Mouse (Mus musculus) cortical plate, adult 2 months (tissue): Measurements from ENCODE around the gene Lsmem1. TPM values are rescaled to one million over a fixed set of nuclear protein-coding genes. Genes with fewer than 3 reads are reported as not detected.

Experiments
- H3K27ac ChIP-seq: fragments of 200-500 bp; 2 replicates; pipeline ENCODE4 v1.5.1; 2012; ENCODE audit warnings: low read length, control low read depth, inconsistent platforms; ENCODE audit not compliant: insufficient read depth
- H3K4me1 ChIP-seq: fragments of 200-500 bp; 2 replicates; pipeline ENCODE4 v1.6.1; 2011; ENCODE audit warnings: low read length; ENCODE audit not compliant: control insufficient read depth, insufficient read depth
- H3K4me3 ChIP-seq: fragments of 200-500 bp; 2 replicates; pipeline ENCODE4 v1.5.1; 2011; ENCODE audit warnings: mild to moderate bottlenecking, low read length, control low read depth; ENCODE audit not compliant: insufficient read depth
- CTCF ChIP-seq: fragments of 200-500 bp; IDR thresholded peaks from 2 replicates; pipeline ENCODE4 v1.5.1; 2011; ENCODE audit warnings: mild to moderate bottlenecking, control low read depth, low read length; ENCODE audit not compliant: insufficient read depth; ENCODE audit errors: extremely low read depth
- POLR2A ChIP-seq: fragments of 200-500 bp; IDR thresholded peaks from 2 replicates; pipeline ENCODE4 v1.6.1; 2011; ENCODE audit warnings: mild to moderate bottlenecking, low read length, control low read depth; ENCODE audit not compliant: insufficient read depth; ENCODE audit errors: extremely low read depth
- polyA plus RNA-seq: library from polyadenylated mRNA; depleted of rRNA; stranded (reverse); fragments of >200 nt; gene quantifications from 2 replicates; pipeline ENCODE4 v1.2.3, GENCODE M21; 2012

Gene Lsmem1
- polyA plus RNA-seq, 1 experiment, result 0.86 TPM

GRCm38 (mm10) chr12:40232231-40232630 is 32.9 kb upstream of the Lsmem1 start:
- no peak overlapping the region for H3K27ac ChIP-seq
- TF ChIP-seq POLR2A (no peak), CTCF (no peak)
- no peak overlapping the region for H3K4me3 ChIP-seq
- no peaks in the 10 kb centered on the region; the same call in 1 of the 2 replicates for H3K4me1 ChIP-seq

GRCm38 (mm10) chr12:40231632-40232031 is 32.3 kb upstream of the Lsmem1 start:
- Histone ChIP-seq H3K27ac (no peak overlapping the region), H3K4me1 (no peaks in the 10 kb centered on the region; the same call in 1 of the 2 replicates), H3K4me3 (no peak overlapping the region)
- TF ChIP-seq CTCF (no peak), POLR2A (no peak)

- H3K27ac ChIP-seq, result no peak overlapping the region
- H3K4me3 ChIP-seq, result no peak overlapping the region
- H3K4me1 ChIP-seq, result peaks cover 4% of the 10 kb centered on the region
- TF ChIP-seq CTCF (no peak), POLR2A (no peak)
Observed at GRCm38 (mm10) chr12:40224171-40224880, 25.0 kb upstream of the Lsmem1 start.

GRCm38 (mm10) chr12:40223676-40224075 is 24.4 kb upstream of the Lsmem1 start:
- H3K4me3 ChIP-seq, result peak overlapping the region; percentile 99
- peaks cover 4% of the 10 kb centered on the region for H3K4me1 ChIP-seq
- TF ChIP-seq POLR2A, result no peak
- TF ChIP-seq CTCF, result no peak
- peak overlapping the region; percentile 20; the same call in 1 of the 2 replicates for H3K27ac ChIP-seq

- Histone ChIP-seq H3K4me3 (peak overlapping the region; percentile 99), H3K4me1 (peaks cover 4% of the 10 kb centered on the region), H3K27ac (peak overlapping the region; percentile 89)
- TF ChIP-seq CTCF (no peak), POLR2A (peak; percentile 99)
Observed at GRCm38 (mm10) chr12:40223082-40223619, 23.9 kb upstream of the Lsmem1 start.

- peaks cover 6% of the 10 kb centered on the region for H3K4me1 ChIP-seq
- H3K27ac ChIP-seq, result peak overlapping the region; percentile 89
- TF ChIP-seq CTCF, result no peak
- peak; percentile 71; the same call in 1 of the 2 replicates for TF ChIP-seq POLR2A
- peak overlapping the region; percentile 99 for H3K4me3 ChIP-seq
Observed at GRCm38 (mm10) chr12:40222251-40223081, 23.2 kb upstream of the Lsmem1 start.

- Histone ChIP-seq H3K4me3 (peak overlapping the region; percentile 99), H3K27ac (no peak overlapping the region), H3K4me1 (peaks cover 6% of the 10 kb centered on the region)
- TF ChIP-seq CTCF (no peak), POLR2A (no peak)
Observed at GRCm38 (mm10) chr12:40221611-40222010, 22.3 kb upstream of the Lsmem1 start.

GRCm38 (mm10) chr12:40220896-40221295 is 21.6 kb upstream of the Lsmem1 start:
- TF ChIP-seq POLR2A (no peak), CTCF (no peak)
- Histone ChIP-seq H3K4me3 (peak overlapping the region; percentile 28; the same call in 1 of the 2 replicates), H3K4me1 (peaks cover 6% of the 10 kb centered on the region), H3K27ac (no peak overlapping the region)

- 0 out of 2 replicates have a peak overlapping the region, but pooled peaks have one; percentile 13 for H3K27ac ChIP-seq
Observed at GRCm38 (mm10) chr12:40220001-40220570, 20.8 kb upstream of the Lsmem1 start.

More at GRCm38 (mm10) chr12:40220001-40220570, 20.8 kb upstream of the Lsmem1 start:
- Histone ChIP-seq H3K4me1 (peaks cover 6% of the 10 kb centered on the region), H3K4me3 (peak overlapping the region; percentile 28)
- TF ChIP-seq POLR2A (no peak), CTCF (no peak)
